Mouse (Mus musculus) left cerebral cortex, postnatal 36 days (tissue): ENCODE results near the gene Zbtb16. TPM values are rescaled to one million over a fixed set of nuclear protein-coding genes. Genes with fewer than 3 reads are reported as not detected.

Source experiments
- DNase-seq, 2 experiments: peaks; one replicate each; pipeline ENCODE4 v3.0.0; 2021 to 2022; ENCODE audit warnings: low spot score in 2 of 2, mixed read lengths in 1 of 2
- intact Hi-C: fragments of 180-260 bp; cut with DNase I; formaldehyde crosslinking; loops from one replicate; pipeline ENCODE4 v1.15.1; 2025
- total RNA-seq, 2 experiments: library from RNA; stranded (reverse); gene quantifications; 2 replicates each; pipeline ENCODE4 v1.2.3; 2021

Gene Zbtb16
- total RNA-seq, 2 experiments from 2014 or later: 75.1 to 93.6 TPM

DNA sequence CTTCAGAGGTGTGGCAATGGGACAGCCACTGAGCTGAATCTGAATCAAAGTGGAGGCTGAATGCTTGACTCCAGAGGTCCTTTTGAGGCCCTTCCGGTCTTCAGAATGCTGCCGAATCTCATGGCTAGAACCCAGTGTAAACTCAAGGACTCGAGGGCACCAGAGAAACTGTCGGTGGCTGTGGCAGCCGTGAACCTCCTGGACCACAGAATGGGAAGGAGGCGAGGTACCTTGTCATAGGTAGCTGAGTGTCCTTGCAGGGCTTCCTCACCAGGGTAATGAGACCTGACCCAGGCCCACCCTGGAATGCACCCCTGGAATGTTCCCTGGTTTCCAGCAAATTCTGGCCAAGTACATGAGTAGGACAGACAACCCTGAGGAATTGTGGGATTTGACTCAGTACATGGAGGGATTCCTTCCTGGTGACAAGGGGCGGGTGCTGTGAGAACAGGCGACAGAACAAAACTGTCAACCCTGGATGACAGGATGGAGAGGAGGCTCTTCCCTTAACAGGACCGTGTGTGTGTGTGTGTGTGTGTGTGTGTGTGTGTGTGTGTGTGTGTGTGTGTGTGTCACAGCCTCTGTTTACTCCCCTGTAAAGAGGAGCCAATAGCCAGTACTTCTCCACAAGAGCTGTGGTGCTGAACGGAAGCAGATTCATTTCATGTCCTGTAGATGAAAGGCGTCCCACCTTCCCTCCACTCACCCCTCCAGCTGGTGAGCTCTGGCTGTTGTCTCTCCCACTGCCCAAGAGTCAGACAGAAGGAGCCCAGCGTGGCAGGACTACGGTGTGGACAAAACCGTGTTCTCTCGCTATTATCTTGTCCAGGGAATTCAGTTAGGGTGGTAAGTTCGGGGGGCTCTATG is 189.0 kb downstream of the Zbtb16 start:
- peak in 1 of 2 experiments; percentile 14 for DNase-seq
- intact Hi-C loops: loop anchor here (1.0 to 5.0 kb wide), 4 partner anchors 213 to 405 kb away; no protein-coding TSS in a partner anchor

- intact Hi-C loops: loop anchor here (1.0 to 5.0 kb wide), 4 partner anchors 214 to 406 kb away; no protein-coding TSS in a partner anchor
Measured at GRCm38 (mm10) chr9:48646251-48646650, 189.8 kb downstream of the Zbtb16 start.

GRCm38 (mm10) chr9:48645648-48646126 is 190.3 kb downstream of the Zbtb16 start:
- intact Hi-C loops: loop anchor here (1.0 to 5.0 kb wide), 4 partner anchors 215 to 407 kb away; no protein-coding TSS in a partner anchor
- no peak for DNase-seq

More at GRCm38 (mm10) chr9:48646251-48646650, 189.8 kb downstream of the Zbtb16 start:
- DNase-seq: peak; percentile 63 to 77

- intact Hi-C loops: loop anchor here (5.0 kb wide), 1 partner anchor 407 kb away; no protein-coding TSS in a partner anchor
- peak in 1 of 2 experiments; percentile 34 for DNase-seq
Measured at GRCm38 (mm10) chr9:48644926-48645647, 190.9 kb downstream of the Zbtb16 start.

GRCm38 (mm10) chr9:48644376-48644775 is 191.6 kb downstream of the Zbtb16 start:
- peak in 1 of 2 experiments; percentile 2 for DNase-seq
- intact Hi-C loops: no loop called here

- DNase-seq: no peak
- intact Hi-C loops: no loop called here
Measured at GRCm38 (mm10) chr9:48641636-48642035, 194.4 kb downstream of the Zbtb16 start.

DNA sequence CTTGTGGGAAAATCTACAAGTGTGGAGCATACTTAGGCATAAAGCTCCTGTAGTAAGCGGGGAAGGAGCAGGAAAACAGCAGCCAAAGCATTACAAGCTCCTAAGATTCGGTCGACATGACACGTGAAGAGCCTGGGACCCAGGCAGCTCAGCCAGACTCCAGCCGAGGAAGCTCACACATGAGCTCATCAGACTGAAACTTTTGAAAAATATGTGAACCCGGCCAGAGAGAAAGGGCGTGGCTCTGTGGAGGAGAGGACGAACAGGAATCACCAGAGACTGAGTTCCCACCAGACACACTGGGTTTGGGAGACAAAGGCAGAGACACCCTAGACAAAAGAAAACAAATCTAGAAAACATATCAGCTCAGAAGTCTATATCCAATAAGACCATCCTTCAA is 195.1 kb downstream of the Zbtb16 start:
- intact Hi-C loops: no loop called here
- DNase-seq: peak in 1 of 2 experiments; percentile 1

DNA sequence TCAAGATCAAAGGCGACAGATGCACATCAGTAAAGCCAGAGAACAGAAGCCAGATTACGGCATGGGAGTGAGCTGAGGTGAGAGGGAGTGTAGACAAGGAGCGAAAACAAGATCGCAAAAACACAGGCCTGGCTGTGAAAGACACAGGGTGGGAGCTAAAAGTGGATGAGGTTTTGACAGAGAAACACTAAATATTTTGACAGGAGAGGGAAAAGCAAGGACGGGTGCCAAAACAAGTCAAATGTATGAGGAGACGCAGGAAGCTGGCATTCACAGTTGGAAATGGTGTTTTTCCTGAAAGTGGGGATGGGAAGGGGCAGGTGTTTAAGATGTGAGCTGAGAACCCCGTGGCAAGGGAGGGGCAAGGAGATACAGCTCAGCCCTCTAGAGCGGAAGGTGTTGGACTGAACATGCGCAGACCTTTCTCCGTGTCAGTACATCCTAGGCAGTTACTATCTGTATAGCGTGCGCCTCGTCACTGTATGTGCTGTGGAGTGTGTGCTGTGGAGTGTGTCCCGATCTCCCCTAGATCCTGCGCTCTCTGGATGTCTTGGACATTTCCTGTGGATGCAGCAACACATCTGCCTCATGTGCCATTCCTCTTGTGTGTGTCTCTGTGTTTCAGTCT is 197.7 kb downstream of the Zbtb16 start:
- peak in 1 of 2 experiments; percentile 11 for DNase-seq
- intact Hi-C loops: no loop called here

DNA sequence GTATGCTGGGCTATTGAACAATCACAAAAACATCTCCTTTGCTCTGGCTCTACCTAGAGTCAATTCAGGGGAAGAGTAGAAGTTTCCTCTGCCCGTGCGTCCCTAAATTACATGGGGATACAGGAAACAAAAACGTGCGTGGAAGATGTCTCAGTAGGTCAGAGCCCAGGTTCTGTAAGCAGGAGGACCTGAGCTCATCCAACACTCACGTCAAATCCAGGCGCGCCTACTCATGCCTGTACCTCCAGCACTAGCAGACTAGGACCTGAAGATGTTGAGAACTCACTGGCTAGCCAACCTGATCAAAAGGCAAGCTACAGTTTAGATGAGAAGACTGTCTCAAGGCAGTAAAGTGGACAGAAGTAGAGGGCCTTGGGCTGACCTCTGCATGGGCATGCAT is 198.9 kb downstream of the Zbtb16 start:
- DNase-seq: peak in 1 of 2 experiments; percentile 1
- intact Hi-C loops: no loop called here

DNA sequence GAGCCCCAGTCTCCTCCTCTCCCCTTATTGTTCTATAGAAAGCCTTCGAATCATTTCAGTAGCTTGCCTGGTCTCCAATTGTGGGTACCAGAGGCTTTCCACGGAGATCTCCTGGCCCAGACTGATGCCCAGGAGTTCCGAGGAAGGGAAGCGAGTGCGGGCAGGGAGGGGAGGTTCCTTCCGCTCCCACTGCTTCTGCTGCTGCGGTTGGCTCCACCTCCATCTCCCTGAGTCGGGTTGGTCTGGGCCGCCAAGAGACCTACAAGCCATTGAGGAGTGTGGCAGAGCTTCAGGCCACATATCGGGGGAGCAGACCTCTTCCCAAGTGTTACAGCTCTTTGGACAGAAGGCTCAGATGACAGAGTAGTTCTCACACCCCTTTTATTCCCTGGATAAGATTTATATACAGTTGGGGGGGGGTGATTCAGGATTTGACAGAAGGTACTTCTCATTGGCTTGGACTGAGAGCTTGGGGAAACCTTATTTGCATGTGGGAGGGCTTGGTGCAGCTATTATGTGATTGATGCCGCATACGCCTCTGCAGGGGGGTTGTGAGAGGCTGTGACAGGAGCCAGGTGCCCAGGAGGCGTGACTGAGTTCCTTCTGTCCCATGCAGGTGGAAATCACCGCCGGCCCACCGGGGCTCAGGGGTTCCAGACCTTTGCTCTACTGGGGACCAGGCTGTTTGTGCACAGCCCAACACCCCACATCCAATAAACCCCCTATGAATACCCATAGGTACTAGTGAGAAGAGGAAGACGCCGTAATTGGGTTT is 200.3 kb downstream of the Zbtb16 start:
- intact Hi-C loops: no loop called here
- DNase-seq: peak in 1 of 2 experiments; percentile 1

- DNase-seq: no peak
- intact Hi-C loops: no loop called here
Measured at GRCm38 (mm10) chr9:48633147-48633546, 202.9 kb downstream of the Zbtb16 start.

GRCm38 (mm10) chr9:48619268-48619667 is 216.8 kb downstream of the Zbtb16 start:
- intact Hi-C loops: loop anchor here (10.0 kb wide), 1 partner anchor 354 kb away; no protein-coding TSS in a partner anchor

DNA sequence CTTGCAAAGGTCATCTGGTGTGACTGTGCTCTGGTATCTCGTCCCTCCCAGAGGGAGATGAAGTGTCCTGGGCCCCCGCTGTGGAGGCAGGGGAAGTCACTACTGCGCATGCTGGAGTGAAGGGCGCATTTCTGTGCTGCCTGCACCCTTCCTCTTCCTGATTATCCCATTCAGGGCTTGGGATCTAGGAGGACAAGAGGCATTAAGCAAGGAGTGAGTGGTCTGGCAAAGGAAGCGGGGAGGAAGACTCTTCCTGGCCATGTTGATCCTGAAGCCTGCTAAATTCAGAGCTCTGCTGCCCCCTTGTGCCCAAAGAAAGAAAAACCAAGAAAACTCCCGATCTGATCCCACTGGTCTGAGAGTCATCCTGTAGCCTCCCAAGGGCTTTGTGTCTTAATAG is 217.4 kb downstream of the Zbtb16 start:
- peak; percentile 35 to 42 for DNase-seq
- intact Hi-C loops: loop anchor here (10.0 kb wide), 1 partner anchor 354 kb away; no protein-coding TSS in a partner anchor

More at GRCm38 (mm10) chr9:48619268-48619667, 216.8 kb downstream of the Zbtb16 start:
- DNase-seq: no peak

DNA sequence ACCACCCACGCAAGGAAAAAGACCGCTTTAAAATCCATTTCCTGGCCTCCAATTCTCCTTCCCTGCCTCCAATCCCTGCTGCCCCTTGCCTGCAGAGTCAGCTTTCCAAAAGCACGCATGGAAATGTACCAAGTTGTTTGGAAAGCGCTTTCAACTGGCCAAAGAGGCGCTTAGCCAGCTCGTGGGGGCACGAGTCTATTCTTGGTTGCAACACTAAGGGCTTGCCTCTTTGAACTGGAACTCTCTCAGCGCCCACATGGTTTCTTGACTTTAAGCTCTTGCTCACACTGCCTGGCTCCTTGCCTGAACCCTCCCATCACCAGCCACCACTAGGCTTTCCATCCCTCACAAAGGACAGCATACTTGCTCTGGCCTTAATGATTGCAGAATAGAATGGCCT is 217.9 kb downstream of the Zbtb16 start:
- DNase-seq: no peak
- intact Hi-C loops: loop anchor here (10.0 kb wide), 1 partner anchor 353 kb away; no protein-coding TSS in a partner anchor

DNA sequence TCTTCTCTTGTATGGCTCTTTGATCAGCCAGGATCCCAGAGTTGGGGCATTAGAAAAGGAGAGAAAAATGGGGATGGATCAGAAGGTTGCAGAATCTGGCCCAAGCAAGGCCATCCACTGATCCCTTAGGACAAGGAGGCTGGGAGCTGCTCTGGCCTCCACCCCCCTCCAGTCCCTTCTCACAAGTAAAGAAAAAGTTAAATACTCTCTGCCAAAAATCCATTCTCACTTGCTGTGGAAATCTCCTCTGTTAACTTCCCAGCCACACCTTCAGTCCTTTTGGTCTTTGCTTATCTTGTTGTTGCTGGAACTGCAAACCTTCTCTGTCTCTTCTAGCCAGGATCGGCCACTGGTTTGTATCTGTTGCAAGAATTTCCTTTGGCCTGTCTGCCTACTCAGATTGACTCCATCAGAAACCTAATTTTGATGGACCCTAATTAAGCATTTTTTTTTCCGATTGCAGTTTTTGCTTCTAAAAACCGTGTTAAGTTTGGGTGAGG is 218.5 kb downstream of the Zbtb16 start:
- intact Hi-C loops: loop anchor here (10.0 kb wide), 1 partner anchor 353 kb away; no protein-coding TSS in a partner anchor
- no peak for DNase-seq

GRCm38 (mm10) chr9:48613221-48613620 is 222.8 kb downstream of the Zbtb16 start:
- intact Hi-C loops: loop anchor here (10.0 kb wide), 1 partner anchor 348 kb away; no protein-coding TSS in a partner anchor
- no peak for DNase-seq

GRCm38 (mm10) chr9:48612542-48612941 is 223.5 kb downstream of the Zbtb16 start:
- no peak for DNase-seq
- intact Hi-C loops: loop anchor here (10.0 kb wide), 1 partner anchor 348 kb away; no protein-coding TSS in a partner anchor

DNA sequence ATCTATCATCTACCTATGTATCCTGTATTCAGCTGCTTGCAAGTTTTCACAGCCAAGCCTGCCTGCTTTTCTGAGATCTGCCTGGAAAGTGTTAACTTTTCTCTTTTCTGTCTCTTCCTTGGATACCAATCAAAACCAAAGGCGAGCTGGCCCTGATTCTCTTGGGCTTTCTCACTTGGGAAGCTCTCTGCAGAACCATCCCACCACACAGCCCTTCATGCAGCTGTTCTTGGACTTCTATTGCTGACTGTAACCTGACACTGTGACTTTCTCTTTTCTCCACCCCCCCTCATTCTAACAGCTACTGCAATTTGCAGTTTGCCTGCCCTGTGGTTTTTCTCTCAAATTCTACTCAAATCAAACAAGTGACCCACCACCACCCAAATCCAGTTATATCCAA is 225.0 kb downstream of the Zbtb16 start:
- no peak for DNase-seq
- intact Hi-C loops: loop anchor here (10.0 kb wide), 1 partner anchor 346 kb away; no protein-coding TSS in a partner anchor
